Mouse (Mus musculus) MEL (cell line): ENCODE data around the gene Tff3. TPM values are rescaled to one million over a fixed set of nuclear protein-coding genes. Genes with fewer than 3 reads are reported as not detected.

Source experiments
- DNase-seq: peaks from one replicate; pipeline ENCODE4 v3.0.0; 2011; ENCODE audit warnings: low read depth, low spot score
- H3K27ac ChIP-seq: 2 replicates; pipeline ENCODE4 v1.5.1; 2012; ENCODE audit warnings: low read depth, mild to moderate bottlenecking, control low read depth, low read length, moderate library complexity; ENCODE audit not compliant: control insufficient read depth
- H3K27me3 ChIP-seq, 2 experiments: fragments of 150-350 bp in 1 of 2; sonication (generic) in 1 of 2; 2 replicates each; pipeline ENCODE4 v1.6.1; 2012; ENCODE audit warnings: low read length in 2 of 2, mild to moderate bottlenecking in 2 of 2, improper control_type of control experiment in 1 of 2, moderate library complexity in 1 of 2; ENCODE audit not compliant: insufficient read depth in 2 of 2, control insufficient read depth in 1 of 2
- H3K36me3 ChIP-seq, 2 experiments: 2 replicates each; pipeline ENCODE4 v1.6.1; 2012 to 2014; ENCODE audit warnings: low read length in 2 of 2, improper control_type of control experiment in 1 of 2, inconsistent platforms in 1 of 2, mild to moderate bottlenecking in 1 of 2; ENCODE audit not compliant: insufficient read depth in 2 of 2, control insufficient read depth in 1 of 2
- H3K4me1 ChIP-seq, 2 experiments: fragments of 150-350 bp in 1 of 2; sonication (generic) in 1 of 2; 2 replicates each; pipeline ENCODE4 v1.6.1; 2012; ENCODE audit warnings: low read length in 2 of 2, improper control_type of control experiment in 1 of 2, mild to moderate bottlenecking in 1 of 2; ENCODE audit not compliant: insufficient read depth in 2 of 2, control insufficient read depth in 1 of 2
- H3K4me3 ChIP-seq, 2 experiments: fragments of 150-350 bp in 1 of 2; sonication (generic) in 1 of 2; 2 replicates each; pipeline ENCODE4 v1.5.1; 2012; ENCODE audit warnings: low read depth in 2 of 2, low read length in 2 of 2, mild to moderate bottlenecking in 2 of 2, moderate library complexity in 2 of 2, control low read depth in 1 of 2, improper control_type of control experiment in 1 of 2; ENCODE audit not compliant: control insufficient read depth in 1 of 2, insufficient read depth in 1 of 2
- H3K79me2 ChIP-seq: 2 replicates; pipeline ENCODE4 v1.6.1; 2012; ENCODE audit warnings: mild to moderate bottlenecking, low read length, moderate library complexity; ENCODE audit not compliant: control insufficient read depth, poor library complexity, insufficient read depth
- H3K9ac ChIP-seq: 2 replicates; pipeline ENCODE4 v1.6.1; 2012; ENCODE audit warnings: low read depth, mild to moderate bottlenecking, control low read depth, low read length, moderate library complexity; ENCODE audit not compliant: control insufficient read depth, poor library complexity, severe bottlenecking
- H3K9me3 ChIP-seq: fragments of 150-350 bp; sonication (generic); replicated peaks from 2 replicates; pipeline ENCODE4 v1.6.1; 2012; ENCODE audit warnings: mild to moderate bottlenecking, low read length, improper control_type of control experiment, moderate library complexity; ENCODE audit not compliant: insufficient read depth
- BHLHE40 ChIP-seq: IDR thresholded peaks from 2 replicates; pipeline ENCODE4 v1.6.1; 2012; ENCODE audit warnings: low read depth, mild to moderate bottlenecking, inconsistent platforms, low read length, improper control_type of control experiment, borderline replicate concordance
- CHD1 ChIP-seq: IDR thresholded peaks from 2 replicates; pipeline ENCODE4 v1.6.1; 2012; ENCODE audit warnings: low read depth, mild to moderate bottlenecking, inconsistent platforms, low read length, improper control_type of control experiment
- CTCF ChIP-seq, 3 experiments: IDR thresholded peaks in 2 of 3; conservative IDR thresholded peaks in 1 of 3; 2 replicates each; pipeline ENCODE4 v1.5.1; 2011 to 2012; ENCODE audit warnings: low read length in 3 of 3, low read depth in 2 of 3, mild to moderate bottlenecking in 2 of 3, improper control_type of control experiment in 1 of 3, inconsistent platforms in 1 of 3, mixed read lengths in 1 of 3, moderate library complexity in 1 of 3; ENCODE audit not compliant: control insufficient read depth in 1 of 3, insufficient read depth in 1 of 3, poor library complexity in 1 of 3, severe bottlenecking in 1 of 3
- E2F4 ChIP-seq: IDR thresholded peaks from 2 replicates; pipeline ENCODE4 v1.6.1; 2011; ENCODE audit warnings: low read depth, low read length, improper control_type of control experiment, borderline replicate concordance
- EP300 ChIP-seq, 2 experiments: IDR thresholded peaks; 2 replicates each; pipeline ENCODE4 v1.6.1; 2011; ENCODE audit warnings: improper control_type of control experiment in 2 of 2, low read length in 2 of 2, low read depth in 1 of 2, mild to moderate bottlenecking in 1 of 2
- ETS1 ChIP-seq: IDR thresholded peaks from 2 replicates; pipeline ENCODE4 v1.6.1; 2012; ENCODE audit warnings: low read depth, mild to moderate bottlenecking, inconsistent platforms, low read length, improper control_type of control experiment, moderate library complexity
- GABPA ChIP-seq: IDR thresholded peaks from 2 replicates; pipeline ENCODE4 v1.6.1; 2012; ENCODE audit warnings: low read depth, mild to moderate bottlenecking, inconsistent platforms, low read length, improper control_type of control experiment, moderate library complexity
- KAT2A ChIP-seq: conservative IDR thresholded peaks from 2 replicates; pipeline ENCODE4 v1.6.1; 2012; ENCODE audit warnings: low read depth, low read length, improper control_type of control experiment, inconsistent platforms
- MAFK ChIP-seq: IDR thresholded peaks from 2 replicates; pipeline ENCODE4 v1.6.1; 2011; ENCODE audit warnings: low read depth, mild to moderate bottlenecking, low read length, improper control_type of control experiment, borderline replicate concordance
- MAX ChIP-seq: IDR thresholded peaks from 2 replicates; pipeline ENCODE4 v1.6.1; 2011; ENCODE audit warnings: low read length, improper control_type of control experiment
- MAZ ChIP-seq: IDR thresholded peaks from 2 replicates; pipeline ENCODE4 v1.6.1; 2012; ENCODE audit warnings: low read depth, mild to moderate bottlenecking, inconsistent platforms, low read length, improper control_type of control experiment
- MEF2A ChIP-seq: IDR thresholded peaks from 2 replicates; pipeline ENCODE4 v1.6.1; 2014; ENCODE audit warnings: low read depth, mild to moderate bottlenecking, inconsistent platforms, low read length, improper control_type of control experiment; ENCODE audit not compliant: poor library complexity, insufficient replicate concordance, severe bottlenecking; ENCODE audit errors: extremely low read depth
- MXI1 ChIP-seq: IDR thresholded peaks from 2 replicates; pipeline ENCODE4 v1.6.1; 2011; ENCODE audit warnings: mild to moderate bottlenecking, low read depth, low read length, improper control_type of control experiment
- MYC ChIP-seq: IDR thresholded peaks from 2 replicates; pipeline ENCODE4 v1.6.1; 2011; ENCODE audit warnings: low read depth, mild to moderate bottlenecking, low read length, improper control_type of control experiment, moderate library complexity
- NELFE ChIP-seq: IDR thresholded peaks from 2 replicates; pipeline ENCODE4 v1.6.1; 2011; ENCODE audit warnings: low read depth, low read length, improper control_type of control experiment
- NRF1 ChIP-seq: IDR thresholded peaks from 2 replicates; pipeline ENCODE4 v1.6.1; 2014; ENCODE audit warnings: low read depth, mild to moderate bottlenecking, inconsistent platforms, low read length, improper control_type of control experiment, moderate library complexity; ENCODE audit not compliant: poor library complexity, insufficient read depth, severe bottlenecking
- POLR2A ChIP-seq, 2 experiments: IDR thresholded peaks; 2 replicates each; pipeline ENCODE4 v1.6.1; 2011 to 2012; ENCODE audit warnings: low read length in 2 of 2, mild to moderate bottlenecking in 2 of 2, control low read depth in 1 of 2, improper control_type of control experiment in 1 of 2, low read depth in 1 of 2, moderate library complexity in 1 of 2; ENCODE audit not compliant: control insufficient read depth in 1 of 2, insufficient read depth in 1 of 2, poor library complexity in 1 of 2
- POLR2AphosphoS2 ChIP-seq: IDR thresholded peaks from 2 replicates; pipeline ENCODE4 v1.6.1; 2011; ENCODE audit warnings: low read length, improper control_type of control experiment
- POLR2AphosphoS5 ChIP-seq: IDR thresholded peaks from 2 replicates; pipeline ENCODE4 v1.6.1; 2012; ENCODE audit warnings: low read depth, borderline replicate concordance, mild to moderate bottlenecking, inconsistent platforms, low read length, moderate library complexity, mixed read lengths
- RAD21 ChIP-seq: IDR thresholded peaks from 2 replicates; pipeline ENCODE4 v1.6.1; 2011; ENCODE audit warnings: mild to moderate bottlenecking, low read depth, low read length, improper control_type of control experiment
- RCOR1 ChIP-seq: IDR thresholded peaks from 2 replicates; pipeline ENCODE4 v1.6.1; 2012; ENCODE audit warnings: low read depth, mild to moderate bottlenecking, inconsistent platforms, low read length, improper control_type of control experiment
- SIN3A ChIP-seq: IDR thresholded peaks from 2 replicates; pipeline ENCODE4 v1.6.1; 2012; ENCODE audit warnings: low read length, improper control_type of control experiment, inconsistent platforms
- SMC3 ChIP-seq: IDR thresholded peaks from 2 replicates; pipeline ENCODE4 v1.6.1; 2011; ENCODE audit warnings: low read depth, low read length, improper control_type of control experiment
- USF1 ChIP-seq: IDR thresholded peaks from 2 replicates; pipeline ENCODE4 v1.6.1; 2014; ENCODE audit warnings: low read depth, mild to moderate bottlenecking, inconsistent platforms, low read length, improper control_type of control experiment, moderate library complexity
- ZKSCAN1 ChIP-seq: IDR thresholded peaks from 2 replicates; pipeline ENCODE4 v1.6.1; 2012; ENCODE audit warnings: low read depth, mild to moderate bottlenecking, inconsistent platforms, low read length, improper control_type of control experiment, moderate library complexity
- polyA plus RNA-seq, 2 experiments: library from polyadenylated mRNA; stranded (reverse) in 1 of 2; unstranded in 1 of 2; fragments of >175 nt in 1 of 2; fragments of >200 nt in 1 of 2; gene quantifications; 2 replicates each; pipeline versions ENCODE4 v1.2.1 to v1.2.4; 2012; ENCODE audit warnings: low replicate concordance in 2 of 2, low read depth in 1 of 2; ENCODE audit not compliant: insufficient read length in 2 of 2, insufficient read depth in 1 of 2, missing spikeins in 1 of 2
- total RNA-seq: library from RNA; depleted of rRNA; stranded (reverse); fragments of 300-350 nt; gene quantifications from 2 replicates; pipeline ENCODE4 v1.2.3, GENCODE M21; 2012

The Tff3 gene
- total and polyA plus RNA-seq, 3 experiments, result not detected

- H3K36me3 ChIP-seq, result peaks cover 0 to 23% of the 10 kb centered on the region in 2 experiments; a peak in 3 of 4 replicates
- TF ChIP-seq MXI1 (no peak), POLR2A (IDR thresholded peaks at IDR 0.05; ENCODE audit: control insufficient read depth in 1 of 2, insufficient read depth in 1 of 2, low read depth in 1 of 2, low read length in 2 of 2, poor library complexity in 1 of 2) (no peak), KAT2A (no peak), E2F4 (no peak), RAD21 (no peak), ETS1 (no peak), POLR2AphosphoS2 (no peak), POLR2AphosphoS5 (no peak), MYC (no peak), ZKSCAN1 (no peak), MAX (no peak), EP300 (IDR thresholded peaks at IDR 0.05; ENCODE audit: low read depth in 1 of 2, low read length in 2 of 2) (no peak), USF1 (no peak), CTCF (IDR thresholded peaks at IDR 0.05 in 2 of 3, conservative IDR thresholded peaks at IDR 0.05 in 1 of 3; ENCODE audit: control insufficient read depth in 1 of 3, insufficient read depth in 1 of 3, low read depth in 2 of 3, low read length in 3 of 3, poor library complexity in 1 of 3, severe bottlenecking in 1 of 3) (no peak), RCOR1 (no peak), NRF1 (no peak), SIN3A (no peak)
- no peaks in the 10 kb centered on the region; the same call in none of the 2 replicates for H3K79me2 ChIP-seq
- no peaks in the 10 kb centered on the region for H3K9me3 ChIP-seq
- H3K4me3 ChIP-seq, result no peak overlapping the region
- DNase-seq, result no peak
- H3K27me3 ChIP-seq, result no peaks in the 10 kb centered on the region
- H3K27ac ChIP-seq, result no peak overlapping the region
- H3K9ac ChIP-seq, result no peak overlapping the region
- H3K4me1 ChIP-seq, result peaks cover 22 to 30% of the 10 kb centered on the region in 2 experiments
Observed at GRCm38 (mm10) chr17:31088711-31089110, 40.7 kb downstream of the Tff3 start.

GRCm38 (mm10) chr17:31086196-31086595 lies 43.2 kb downstream of the Tff3 start:
- Histone ChIP-seq H3K27me3 (no peaks in the 10 kb centered on the region), H3K36me3 (peaks cover 0 to 21% of the 10 kb centered on the region in 2 experiments; a peak in 3 of 4 replicates), H3K9me3 (no peaks in the 10 kb centered on the region), H3K9ac (no peak overlapping the region), H3K79me2 (no peaks in the 10 kb centered on the region; the same call in none of the 2 replicates), H3K27ac (no peak overlapping the region), H3K4me3 (no peak overlapping the region), H3K4me1 (peaks cover 20 to 26% of the 10 kb centered on the region in 2 experiments)
- TF ChIP-seq POLR2A (IDR thresholded peaks at IDR 0.05; ENCODE audit: control insufficient read depth in 1 of 2, insufficient read depth in 1 of 2, low read depth in 1 of 2, low read length in 2 of 2, poor library complexity in 1 of 2), result no peak
- TF ChIP-seq NELFE, result no peak
- no peak for TF ChIP-seq CTCF (IDR thresholded peaks at IDR 0.05 in 2 of 3, conservative IDR thresholded peaks at IDR 0.05 in 1 of 3; ENCODE audit: control insufficient read depth in 1 of 3, insufficient read depth in 1 of 3, low read depth in 2 of 3, low read length in 3 of 3, poor library complexity in 1 of 3, severe bottlenecking in 1 of 3)
- no peak for TF ChIP-seq MAZ
- no peak for TF ChIP-seq MEF2A
- no peak for TF ChIP-seq SIN3A
- no peak for TF ChIP-seq MAFK
- TF ChIP-seq BHLHE40, result no peak
- no peak for TF ChIP-seq KAT2A
- TF ChIP-seq SMC3, result no peak
- TF ChIP-seq MXI1, result no peak
- TF ChIP-seq GABPA, result no peak
- TF ChIP-seq USF1, result no peak
- TF ChIP-seq RCOR1, result no peak
- no peak for TF ChIP-seq RAD21
- TF ChIP-seq CHD1, result no peak
- no peak for DNase-seq
